Mouse (Mus musculus): Measurements from ENCODE around the gene Rbm39. TPM values are rescaled to one million over a fixed set of nuclear protein-coding genes. Genes with fewer than 3 reads are reported as not detected.

The Rbm39 gene
- polyA plus RNA-seq, 1 experiment from 2014 or later = 708 TPM

DNA sequence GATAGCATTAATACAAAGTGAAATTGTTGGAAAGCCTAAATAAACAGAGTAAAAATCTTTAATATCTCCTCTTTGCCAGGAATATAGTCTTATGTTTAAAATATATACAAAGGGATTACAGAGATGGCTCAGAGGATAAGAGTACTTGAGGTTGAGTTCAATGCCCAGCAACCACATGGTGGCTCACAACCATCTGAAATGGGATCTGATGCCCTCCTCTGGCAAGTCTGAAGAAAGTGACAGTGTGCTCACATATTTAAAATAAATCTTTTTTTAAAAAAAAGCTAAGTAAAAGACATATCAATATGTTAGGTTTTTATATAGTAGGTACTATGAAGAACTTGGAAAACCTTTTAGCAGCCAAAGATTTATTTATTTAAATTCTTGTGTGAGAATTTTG is 28.5 kb downstream of the Rbm39 start:
- Histone ChIP-seq H3K4me3 (ENCODE audit: low read depth, low read length) (no peak overlapping the region), H3K4me1 (ENCODE audit: control insufficient read depth, insufficient read depth, low read length) (no peaks in the 10 kb centered on the region), H3K9me3 (ENCODE audit: control insufficient read depth, low read length) (no peaks in the 10 kb centered on the region), H3K9ac (ENCODE audit: low read length) (no peak overlapping the region), H3K27ac (ENCODE audit: low read depth, low read length) (no peak overlapping the region), H3K36me3 (ENCODE audit: control insufficient read depth, insufficient read depth, low read length) (peaks cover 17% of the 10 kb centered on the region), H3K27me3 (ENCODE audit: control insufficient read depth, insufficient read depth, low read length) (no peaks in the 10 kb centered on the region), H3K4me2 (no peak overlapping the region)
- no peak for DNase-seq (ENCODE audit: low spot score, missing footprints)
- ATAC-seq (ENCODE audit: low FRiP score) = no peak

GRCm38 (mm10) chr2:156147316-156147915 is 32.6 kb downstream of the Rbm39 start:
- no peak for ATAC-seq (ENCODE audit: low FRiP score)
- Histone ChIP-seq H3K27ac (ENCODE audit: low read depth, low read length) (no peak overlapping the region), H3K9me3 (ENCODE audit: control insufficient read depth, low read length) (no peaks in the 10 kb centered on the region), H3K9ac (ENCODE audit: low read length) (no peak overlapping the region), H3K4me1 (ENCODE audit: control insufficient read depth, insufficient read depth, low read length) (peaks cover 8% of the 10 kb centered on the region), H3K4me2 (no peak overlapping the region), H3K27me3 (ENCODE audit: control insufficient read depth, insufficient read depth, low read length) (no peaks in the 10 kb centered on the region), H3K36me3 (ENCODE audit: control insufficient read depth, insufficient read depth, low read length) (peaks cover 10% of the 10 kb centered on the region), H3K4me3 (ENCODE audit: low read depth, low read length) (no peak overlapping the region)
- DNase-seq (ENCODE audit: low spot score, missing footprints) = peak; percentile 87
- WGBS = 91% methylated on average over 3 of the region's 3 CpGs

DNA sequence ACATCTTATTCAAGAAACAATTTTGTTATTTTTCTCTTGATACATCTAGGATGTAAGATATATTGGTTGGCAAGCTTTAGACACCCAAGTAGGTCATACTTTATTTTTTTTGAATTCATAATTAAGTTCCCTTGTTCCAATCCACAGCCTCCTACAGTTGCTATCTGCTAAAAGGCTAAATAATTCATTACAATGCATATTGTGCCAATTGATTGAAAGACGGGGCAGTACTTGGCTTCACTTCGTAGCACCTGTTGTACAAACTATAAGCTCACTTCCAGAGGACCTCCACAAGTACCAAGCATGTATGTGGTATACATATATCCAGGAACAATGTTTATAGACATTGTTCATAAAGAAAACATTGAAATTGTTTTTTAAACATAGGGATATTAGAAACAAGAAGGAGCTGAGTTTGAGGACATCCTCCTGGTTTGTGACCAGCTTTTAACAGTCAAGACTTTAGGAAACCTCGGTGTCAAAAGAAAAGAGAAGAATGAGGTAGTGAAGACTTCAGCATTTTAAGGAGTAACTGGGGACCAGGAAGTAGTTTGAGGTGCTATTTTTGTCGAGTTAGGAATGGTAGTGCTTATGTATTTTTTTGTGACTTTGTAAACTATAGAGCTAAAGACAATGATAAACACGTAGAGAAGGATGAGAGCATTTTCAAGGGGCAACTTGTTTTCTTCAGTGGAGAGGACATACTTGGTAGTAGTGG is 33.6 kb downstream of the Rbm39 start:
- DNase-seq (ENCODE audit: low spot score, missing footprints) = peak; percentile 86
- Histone ChIP-seq H3K27me3 (ENCODE audit: control insufficient read depth, insufficient read depth, low read length) (no peaks in the 10 kb centered on the region), H3K9ac (ENCODE audit: low read length) (no peak overlapping the region), H3K9me3 (ENCODE audit: control insufficient read depth, low read length) (no peaks in the 10 kb centered on the region), H3K27ac (ENCODE audit: low read depth, low read length) (no peak overlapping the region), H3K4me1 (ENCODE audit: control insufficient read depth, insufficient read depth, low read length) (peaks cover 8% of the 10 kb centered on the region), H3K4me2 (no peak overlapping the region), H3K4me3 (ENCODE audit: low read depth, low read length) (no peak overlapping the region), H3K36me3 (ENCODE audit: control insufficient read depth, insufficient read depth, low read length) (peaks cover 10% of the 10 kb centered on the region)
- no peak for ATAC-seq (ENCODE audit: low FRiP score)
- whole genome bisulfite sequencing = 79% methylated on average over 5 of the region's 5 CpGs

DNA sequence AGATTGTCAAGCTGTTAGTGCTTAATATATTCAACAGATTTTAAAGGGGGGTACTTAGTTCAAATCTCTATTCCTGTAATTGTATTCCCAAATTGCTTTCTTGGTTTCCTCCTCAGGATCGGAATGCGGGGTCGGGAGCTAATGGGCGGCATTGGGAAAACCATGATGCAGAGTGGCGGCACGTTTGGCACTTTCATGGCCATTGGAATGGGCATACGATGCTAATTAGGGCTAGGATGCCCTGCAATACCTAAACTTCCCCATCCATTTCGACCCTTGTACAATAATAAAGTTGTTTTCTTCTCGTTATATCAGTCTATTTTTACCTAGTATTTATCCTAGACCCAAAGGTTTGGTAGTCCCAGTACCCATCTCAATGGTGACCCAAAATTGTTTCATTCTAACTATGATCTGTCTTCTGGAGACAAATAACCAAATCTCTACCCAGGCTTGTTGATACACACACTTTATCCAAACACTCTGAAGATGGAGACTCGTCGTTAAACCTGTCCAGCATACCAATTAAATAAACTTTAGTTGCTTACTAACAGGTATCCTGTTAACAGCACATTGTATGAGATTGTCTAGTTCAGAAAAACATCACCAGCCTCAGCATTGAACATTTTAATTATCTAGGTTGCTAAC is 34.4 kb downstream of the Rbm39 start:
- H3K4me1 ChIP-seq (ENCODE audit: control insufficient read depth, insufficient read depth, low read length) = peaks cover 8% of the 10 kb centered on the region
- no peak overlapping the region for H3K9ac ChIP-seq (ENCODE audit: low read length)
- no peaks in the 10 kb centered on the region for H3K9me3 ChIP-seq (ENCODE audit: control insufficient read depth, low read length)
- no peak overlapping the region for H3K4me3 ChIP-seq (ENCODE audit: low read depth, low read length)
- no peak overlapping the region for H3K27ac ChIP-seq (ENCODE audit: low read depth, low read length)
- 69% methylated on average over 11 of the region's 11 CpGs for WGBS
- peaks cover 10% of the 10 kb centered on the region for H3K36me3 ChIP-seq (ENCODE audit: control insufficient read depth, insufficient read depth, low read length)
- DNase-seq (ENCODE audit: low spot score, missing footprints) = peak; percentile 90
- H3K4me2 ChIP-seq = peak overlapping the region; percentile 84; the same call in 1 of the 2 replicates
- ATAC-seq (ENCODE audit: low FRiP score) = no peak
- no peaks in the 10 kb centered on the region for H3K27me3 ChIP-seq (ENCODE audit: control insufficient read depth, insufficient read depth, low read length)

GRCm38 (mm10) chr2:156143953-156144724 is 35.9 kb downstream of the Rbm39 start, which contains the start of the genes Romo1 and Nfs1:
TSS of gene Romo1 (plus strand) at chr2:156144039.
TSS of gene Nfs1 (minus strand) at chr2:156144186.
- no peaks in the 10 kb centered on the region for H3K27me3 ChIP-seq (ENCODE audit: control insufficient read depth, insufficient read depth, low read length)
- peak within 1 kb of the TSS; percentile 84 for H3K4me2 ChIP-seq
- ATAC-seq (ENCODE audit: low FRiP score) = peak; percentile 98
- no peaks in the 10 kb centered on the region for H3K9me3 ChIP-seq (ENCODE audit: control insufficient read depth, low read length)
- under 1% methylated on average over 70 of the region's 70 CpGs for WGBS
- H3K9ac ChIP-seq (ENCODE audit: low read length) = peak within 1 kb of the TSS; percentile 87
- H3K4me3 ChIP-seq (ENCODE audit: low read depth, low read length) = peak within 1 kb of the TSS; percentile 77
- peaks cover 3% of the 10 kb centered on the region; the same call in 1 of the 2 replicates for H3K36me3 ChIP-seq (ENCODE audit: control insufficient read depth, insufficient read depth, low read length)
- peak within 1 kb of the TSS; percentile 93 for H3K27ac ChIP-seq (ENCODE audit: low read depth, low read length)
- peaks cover 8% of the 10 kb centered on the region for H3K4me1 ChIP-seq (ENCODE audit: control insufficient read depth, insufficient read depth, low read length)
- DNase-seq (ENCODE audit: low spot score, missing footprints) = peak; percentile 99

- DNase-seq (ENCODE audit: low spot score, missing footprints) = no peak
- Histone ChIP-seq H3K4me3 (ENCODE audit: low read depth, low read length) (peak overlapping the region; percentile 77), H3K4me1 (ENCODE audit: control insufficient read depth, insufficient read depth, low read length) (peaks cover 8% of the 10 kb centered on the region), H3K27me3 (ENCODE audit: control insufficient read depth, insufficient read depth, low read length) (no peaks in the 10 kb centered on the region), H3K36me3 (ENCODE audit: control insufficient read depth, insufficient read depth, low read length) (peaks cover 3% of the 10 kb centered on the region; the same call in 1 of the 2 replicates), H3K27ac (ENCODE audit: low read depth, low read length) (peak overlapping the region; percentile 77), H3K9ac (ENCODE audit: low read length) (peak overlapping the region; percentile 87), H3K9me3 (ENCODE audit: control insufficient read depth, low read length) (no peaks in the 10 kb centered on the region), H3K4me2 (peak overlapping the region; percentile 84)
- peak; percentile 22; the same call in 1 of the 2 replicates for ATAC-seq (ENCODE audit: low FRiP score)
- 3% methylated on average over 16 of the region's 16 CpGs for WGBS
These were observed 36.7 kb downstream of the Rbm39 start for GRCm38 (mm10) chr2:156143367-156143766.

DNA sequence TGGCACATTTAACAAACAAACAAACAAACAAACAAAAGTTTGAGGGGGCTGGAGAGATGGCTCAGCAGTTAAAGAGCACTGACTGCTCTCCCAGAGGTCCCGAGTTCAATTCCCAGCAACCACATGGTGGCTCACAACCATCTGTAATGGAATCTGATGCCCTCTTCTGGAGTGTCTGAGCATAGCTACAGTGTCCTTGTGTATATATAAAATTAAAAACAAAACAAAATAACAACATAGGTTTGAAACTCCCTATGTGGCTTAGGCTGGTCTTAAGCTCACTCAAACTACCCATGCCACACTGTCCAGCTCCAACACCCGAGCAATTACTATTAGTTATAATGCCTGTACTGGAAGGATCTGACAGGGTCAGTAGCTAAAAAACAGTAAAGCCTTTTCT is 37.2 kb downstream of the Rbm39 start:
- DNase-seq (ENCODE audit: low spot score, missing footprints) = no peak
- Histone ChIP-seq H3K36me3 (ENCODE audit: control insufficient read depth, insufficient read depth, low read length) (no peaks in the 10 kb centered on the region; the same call in 1 of the 2 replicates), H3K27ac (ENCODE audit: low read depth, low read length) (no peak overlapping the region), H3K27me3 (ENCODE audit: control insufficient read depth, insufficient read depth, low read length) (no peaks in the 10 kb centered on the region), H3K4me1 (ENCODE audit: control insufficient read depth, insufficient read depth, low read length) (peaks cover 8% of the 10 kb centered on the region), H3K4me3 (ENCODE audit: low read depth, low read length) (peak overlapping the region; percentile 77; the same call in 1 of the 2 replicates), H3K4me2 (peak overlapping the region; percentile 84), H3K9me3 (ENCODE audit: control insufficient read depth, low read length) (no peaks in the 10 kb centered on the region), H3K9ac (ENCODE audit: low read length) (peak overlapping the region; percentile 87)
- WGBS = 90% methylated on average over 2 of the region's 2 CpGs
- no peak for ATAC-seq (ENCODE audit: low FRiP score)

GRCm38 (mm10) chr2:156135695-156136094 is 44.3 kb downstream of the Rbm39 start:
- DNase-seq (ENCODE audit: low spot score, missing footprints) (no peak), ATAC-seq (ENCODE audit: low FRiP score) (no peak)
- H3K4me2 ChIP-seq = no peak overlapping the region
- no peak overlapping the region for H3K9ac ChIP-seq (ENCODE audit: low read length)
- WGBS = 91% methylated on average over 6 of the region's 6 CpGs
- no peaks in the 10 kb centered on the region for H3K4me1 ChIP-seq (ENCODE audit: control insufficient read depth, insufficient read depth, low read length)
- H3K27ac ChIP-seq (ENCODE audit: low read depth, low read length) = no peak overlapping the region
- H3K9me3 ChIP-seq (ENCODE audit: control insufficient read depth, low read length) = no peaks in the 10 kb centered on the region
- no peaks in the 10 kb centered on the region for H3K27me3 ChIP-seq (ENCODE audit: control insufficient read depth, insufficient read depth, low read length)
- H3K36me3 ChIP-seq (ENCODE audit: control insufficient read depth, insufficient read depth, low read length) = no peaks in the 10 kb centered on the region
- no peak overlapping the region for H3K4me3 ChIP-seq (ENCODE audit: low read depth, low read length)

Measured in midbrain, embryonic 11.5 days (tissue).